Mouse (Mus musculus) stomach, postnatal 0 days (tissue): ENCODE results near the gene Hspb1.

Source experiments
- CTCF ChIP-seq: IDR thresholded peaks from 2 replicates; pipeline ENCODE4 v1.5.1; 2016; ENCODE audit warnings: antibody characterized with exemption, low read depth, mild to moderate bottlenecking, moderate library complexity
- EP300 ChIP-seq: optimal IDR thresholded peaks from 2 replicates; pipeline ENCODE3; 2016; ENCODE audit warnings: antibody characterized with exemption

- TF ChIP-seq CTCF (no peak), EP300 (no peak)
Observed at GRCm38 (mm10) chr5:135892589-135893351, 5.1 kb downstream of the Hspb1 start.
